Mouse (Mus musculus): Measurements from ENCODE around the gene Sugp1. TPM values are rescaled to one million over a fixed set of nuclear protein-coding genes. Genes with fewer than 3 reads are reported as not detected.

Sugp1 gene
- polyA plus RNA-seq (2012) = 39.8 and 41.2 TPM in 2 replicates

GRCm38 (mm10) chr8:70042583-70043455, at the start of gene Sugp1, which contains the start of gene Mau2:
TSS of gene Sugp1 (plus strand) at chr8:70042813.
TSS of gene Mau2 (minus strand) at chr8:70042734.

GRCm38 (mm10) chr8:69995776-69996588, 46.6 kb upstream of the Sugp1 start, which contains the start of gene Gatad2a:
TSS of gene Gatad2a (minus strand) at chr8:69996384.

GRCm38 (mm10) chr8:70072441-70073069, 29.9 kb downstream of the Sugp1 start, which contains the start of gene Tm6sf2:
TSS of gene Tm6sf2 (plus strand) at chr8:70072924.

GRCm38 (mm10) chr8:70083285-70083684, 40.7 kb downstream of the Sugp1 start, which contains the start of gene Hapln4:
TSS of gene Hapln4 (plus strand) at chr8:70083457.

GRCm38 (mm10) chr8:70120667-70121066, 78.1 kb downstream of the Sugp1 start, which contains the start of gene Ncan:
TSS of gene Ncan (minus strand) at chr8:70120873.

Other genes starting within 250 kb of the Sugp1 start
- gene Gmip, start 234.1 kb upstream of the Sugp1 start, polyA plus RNA-seq (2012) = 55.4 and 65.7 TPM in 2 replicates
- 1.4 and 1.8 TPM in 2 replicates for gene Lpar2, start 220.4 kb upstream of the Sugp1 start, polyA plus RNA-seq (2012)
- 53.7 and 82.5 TPM in 2 replicates for gene Pbx4, start 210.3 kb upstream of the Sugp1 start, polyA plus RNA-seq (2012)
- 0.23 and 0.24 TPM in 2 replicates for gene Cilp2, start 155.1 kb upstream of the Sugp1 start, polyA plus RNA-seq (2012)
- gene Tssk6, start 140.6 kb upstream of the Sugp1 start, polyA plus RNA-seq (2012) = 2.6 and 4.7 TPM in 2 replicates
- gene Ndufa13, start 140.3 kb upstream of the Sugp1 start, polyA plus RNA-seq (2012) = 142 and 151 TPM in 2 replicates
- gene Yjefn3, start 140.1 kb upstream of the Sugp1 start, polyA plus RNA-seq (2012) = 1.4 and 2.5 TPM in 2 replicates
- gene Gatad2a, start 46.4 kb upstream of the Sugp1 start, polyA plus RNA-seq (2012) = 94.1 and 106 TPM in 2 replicates
- gene Mau2, start 79 bp upstream of the Sugp1 start, polyA plus RNA-seq (2012) = 30.2 and 31.7 TPM in 2 replicates
- gene Tm6sf2, start 30.1 kb downstream of the Sugp1 start, polyA plus RNA-seq (2012) = not detected in 2 replicates
- 0.02 TPM in 1 of 2 replicates, not detected in the other for gene Hapln4, start 40.6 kb downstream of the Sugp1 start, polyA plus RNA-seq (2012)
- gene Ncan, start 78.1 kb downstream of the Sugp1 start, polyA plus RNA-seq (2012) = not detected in 2 replicates
- gene Nr2c2ap, start 88.5 kb downstream of the Sugp1 start, polyA plus RNA-seq (2012) = 18.9 and 22.4 TPM in 2 replicates
- gene Rfxank, start 96.3 kb downstream of the Sugp1 start, polyA plus RNA-seq (2012) = 8.8 and 10.6 TPM in 2 replicates
- 86.9 and 91.2 TPM in 2 replicates for gene Borcs8, start 96.7 kb downstream of the Sugp1 start, polyA plus RNA-seq (2012)
- gene Mef2b, start 96.9 kb downstream of the Sugp1 start, polyA plus RNA-seq (2012) = 0.36 and 0.43 TPM in 2 replicates
- 127 and 132 TPM in 2 replicates for gene Tmem161a, start 129.5 kb downstream of the Sugp1 start, polyA plus RNA-seq (2012)
- gene Slc25a42, start 169.5 kb downstream of the Sugp1 start, polyA plus RNA-seq (2012) = 4.1 and 4.4 TPM in 2 replicates
- gene Sugp2, start 191.4 kb downstream of the Sugp1 start, polyA plus RNA-seq (2012) = 72.2 and 83.5 TPM in 2 replicates
- gene Armc6, start 191.7 kb downstream of the Sugp1 start, polyA plus RNA-seq (2012) = 8.3 and 9.8 TPM in 2 replicates
- gene Homer3, start 240.0 kb downstream of the Sugp1 start, polyA plus RNA-seq (2012) = 45.4 and 65.9 TPM in 2 replicates